Mouse (Mus musculus): ENCODE results near the gene Washc4. TPM values are rescaled to one million over a fixed set of nuclear protein-coding genes. Genes with fewer than 3 reads are reported as not detected.

Gene Washc4
- polyA plus RNA-seq, 1 experiment: 4.0 TPM

- Histone ChIP-seq H3K27ac (ENCODE audit: insufficient read depth, low read depth, low read length) (peak overlapping the region; percentile 97), H3K36me3 (ENCODE audit: control insufficient read depth, insufficient read depth, low read length) (no peaks in the 10 kb centered on the region), H3K27me3 (replicated peaks; ENCODE audit: control insufficient read depth, insufficient read depth, low read length) (no peaks in the 10 kb centered on the region), H3K4me1 (ENCODE audit: control insufficient read depth, insufficient read depth, low read length) (peaks cover 3% of the 10 kb centered on the region), H3K4me3 (ENCODE audit: insufficient read depth, low read depth, low read length) (peak overlapping the region; percentile 93)
- no peak for TF ChIP-seq CTCF (conservative IDR thresholded peaks at IDR 0.05; ENCODE audit: insufficient read depth, insufficient read length, low read depth, low read length)
- under 1% methylated on average over 41 of the region's 41 CpGs for WGBS
- no peak for DNase-seq
These were observed 539 bp downstream of the Washc4 start for GRCm38 (mm10) chr10:83544103-83544479.

- Histone ChIP-seq H3K36me3 (ENCODE audit: control insufficient read depth, insufficient read depth, low read length) (no peaks in the 10 kb centered on the region), H3K27me3 (replicated peaks; ENCODE audit: control insufficient read depth, insufficient read depth, low read length) (no peaks in the 10 kb centered on the region), H3K4me1 (ENCODE audit: control insufficient read depth, insufficient read depth, low read length) (peaks cover 3% of the 10 kb centered on the region), H3K4me3 (ENCODE audit: insufficient read depth, low read depth, low read length) (no peak overlapping the region), H3K27ac (ENCODE audit: insufficient read depth, low read depth, low read length) (no peak overlapping the region)
- WGBS: 44% methylated on average over 3 of the region's 3 CpGs
- TF ChIP-seq CTCF (conservative IDR thresholded peaks at IDR 0.05; ENCODE audit: insufficient read depth, insufficient read length, low read depth, low read length) (no peak), POLR2A (IDR thresholded peaks at IDR 0.05; ENCODE audit: low read depth, low read length) (no peak)
- DNase-seq: peak; percentile 60
These were observed 1.8 kb downstream of the Washc4 start for GRCm38 (mm10) chr10:83545341-83545740.

GRCm38 (mm10) chr10:83563005-83563404, 19.5 kb downstream of the Washc4 start:
- H3K4me3 ChIP-seq (ENCODE audit: insufficient read depth, low read depth, low read length): no peak overlapping the region
- TF ChIP-seq POLR2A (IDR thresholded peaks at IDR 0.05; ENCODE audit: low read depth, low read length): no peak
- TF ChIP-seq CTCF (conservative IDR thresholded peaks at IDR 0.05; ENCODE audit: insufficient read depth, insufficient read length, low read depth, low read length): no peak
- H3K4me1 ChIP-seq (ENCODE audit: control insufficient read depth, insufficient read depth, low read length): no peaks in the 10 kb centered on the region
- no peaks in the 10 kb centered on the region for H3K27me3 ChIP-seq (replicated peaks; ENCODE audit: control insufficient read depth, insufficient read depth, low read length)
- peaks cover 10% of the 10 kb centered on the region for H3K36me3 ChIP-seq (ENCODE audit: control insufficient read depth, insufficient read depth, low read length)
- H3K27ac ChIP-seq (ENCODE audit: insufficient read depth, low read depth, low read length): no peak overlapping the region
- no peak for DNase-seq

GRCm38 (mm10) chr10:83565449-83566441, 22.2 kb downstream of the Washc4 start:
- H3K4me1 ChIP-seq (ENCODE audit: control insufficient read depth, insufficient read depth, low read length): no peaks in the 10 kb centered on the region
- no peak overlapping the region for H3K4me3 ChIP-seq (ENCODE audit: insufficient read depth, low read depth, low read length)
- DNase-seq: no peak
- no peak overlapping the region for H3K27ac ChIP-seq (ENCODE audit: insufficient read depth, low read depth, low read length)
- no peaks in the 10 kb centered on the region for H3K27me3 ChIP-seq (replicated peaks; ENCODE audit: control insufficient read depth, insufficient read depth, low read length)
- 97% methylated on average over 7 of the region's 7 CpGs for WGBS
- TF ChIP-seq POLR2A (IDR thresholded peaks at IDR 0.05; ENCODE audit: low read depth, low read length) (no peak), CTCF (conservative IDR thresholded peaks at IDR 0.05; ENCODE audit: insufficient read depth, insufficient read length, low read depth, low read length) (no peak)
- peaks cover 4% of the 10 kb centered on the region for H3K36me3 ChIP-seq (ENCODE audit: control insufficient read depth, insufficient read depth, low read length)

GRCm38 (mm10) chr10:83590801-83591200, 47.2 kb downstream of the Washc4 start:
- TF ChIP-seq CTCF (conservative IDR thresholded peaks at IDR 0.05; ENCODE audit: insufficient read depth, insufficient read length, low read depth, low read length) (no peak), POLR2A (IDR thresholded peaks at IDR 0.05; ENCODE audit: low read depth, low read length) (no peak)
- H3K36me3 ChIP-seq (ENCODE audit: control insufficient read depth, insufficient read depth, low read length): peaks cover 10% of the 10 kb centered on the region
- H3K4me1 ChIP-seq (ENCODE audit: control insufficient read depth, insufficient read depth, low read length): no peaks in the 10 kb centered on the region
- no peaks in the 10 kb centered on the region for H3K27me3 ChIP-seq (replicated peaks; ENCODE audit: control insufficient read depth, insufficient read depth, low read length)
- H3K4me3 ChIP-seq (ENCODE audit: insufficient read depth, low read depth, low read length): no peak overlapping the region
- no peak for DNase-seq
- no peak overlapping the region for H3K27ac ChIP-seq (ENCODE audit: insufficient read depth, low read depth, low read length)
- 67% methylated on average over 6 of the region's 6 CpGs for WGBS

- H3K4me3 ChIP-seq (ENCODE audit: insufficient read depth, low read depth, low read length): no peak overlapping the region
- DNase-seq: no peak
- TF ChIP-seq POLR2A (IDR thresholded peaks at IDR 0.05; ENCODE audit: low read depth, low read length) (no peak), CTCF (conservative IDR thresholded peaks at IDR 0.05; ENCODE audit: insufficient read depth, insufficient read length, low read depth, low read length) (no peak)
- H3K27me3 ChIP-seq (replicated peaks; ENCODE audit: control insufficient read depth, insufficient read depth, low read length): no peaks in the 10 kb centered on the region
- no peak overlapping the region for H3K27ac ChIP-seq (ENCODE audit: insufficient read depth, low read depth, low read length)
- 93% methylated on average over 7 of the region's 7 CpGs for WGBS
- H3K4me1 ChIP-seq (ENCODE audit: control insufficient read depth, insufficient read depth, low read length): no peaks in the 10 kb centered on the region
- peaks cover 10% of the 10 kb centered on the region for H3K36me3 ChIP-seq (ENCODE audit: control insufficient read depth, insufficient read depth, low read length)
These were observed 49.1 kb downstream of the Washc4 start for GRCm38 (mm10) chr10:83592616-83593015.

- Histone ChIP-seq H3K4me1 (ENCODE audit: control insufficient read depth, insufficient read depth, low read length) (no peaks in the 10 kb centered on the region), H3K27ac (ENCODE audit: insufficient read depth, low read depth, low read length) (no peak overlapping the region), H3K36me3 (ENCODE audit: control insufficient read depth, insufficient read depth, low read length) (peaks cover 7% of the 10 kb centered on the region), H3K4me3 (ENCODE audit: insufficient read depth, low read depth, low read length) (no peak overlapping the region), H3K27me3 (replicated peaks; ENCODE audit: control insufficient read depth, insufficient read depth, low read length) (no peaks in the 10 kb centered on the region)
- 93% methylated on average over 5 of the region's 5 CpGs for WGBS
- DNase-seq: no peak
- TF ChIP-seq CTCF (conservative IDR thresholded peaks at IDR 0.05; ENCODE audit: insufficient read depth, insufficient read length, low read depth, low read length): no peak
- TF ChIP-seq POLR2A (IDR thresholded peaks at IDR 0.05; ENCODE audit: low read depth, low read length): no peak
These were observed 51.0 kb downstream of the Washc4 start for GRCm38 (mm10) chr10:83594526-83594925.
